In the genomic region with DNA sequence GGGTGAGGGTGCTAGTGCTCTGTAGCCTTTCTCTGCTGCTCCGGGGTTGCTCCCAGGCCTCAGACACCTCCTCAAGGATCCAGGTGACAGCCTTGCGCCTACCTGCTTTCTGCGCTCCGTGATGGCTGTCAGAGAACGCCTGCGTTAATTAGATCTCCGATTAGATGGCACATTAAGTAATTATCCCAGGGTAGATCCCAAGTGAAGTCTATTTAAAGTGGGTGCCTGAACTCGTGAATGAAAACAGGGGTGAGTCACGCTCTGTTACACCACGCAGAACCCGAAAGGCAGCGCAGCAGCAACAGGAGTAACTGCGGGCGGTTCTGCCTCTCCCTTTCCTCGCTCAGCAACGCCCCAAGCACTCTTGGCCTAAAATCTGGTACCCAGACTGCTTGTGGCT, we compare ENCODE assay signal across 27 mouse cellular contexts.
DNase-seq lines count a peak whose midpoint lies in the region; ATAC-seq lines count a peak whose summit lies in the region.
"Had no signal": no experiment of that assay in that cellular context is flagged by ENCODE, and none has a peak within 500 bp of the region (broad histone marks: within the 10 kb centered on the region; RNA-seq: fewer than 3 reads in every experiment).

No protein-coding gene starts in this region.

- no peak overlapping the region for H3K4me2 ChIP-seq in hindbrain, embryonic 11.5 days (replicated peaks; ENCODE audit: low read depth, low read length)
- H3K4me2 ChIP-seq: embryonic facial prominence, embryonic 12.5 days; heart, embryonic 13.5 days; stomach, embryonic 15.5 days had no signal

- H3K4me3 ChIP-seq in hindbrain, embryonic 10.5 days, result no peak overlapping the region
- H3K4me3 ChIP-seq in hindbrain, embryonic 11.5 days (ENCODE audit: low read depth, low read length), result no peak overlapping the region
- H3K4me3 ChIP-seq: embryonic facial prominence, embryonic 12.5 days; heart, embryonic 13.5 days; stomach, embryonic 15.5 days had no signal

- DNase-seq in hindbrain, embryonic 10.5 days (ENCODE audit: low spot score), result no peak
- no peak for DNase-seq in hindbrain, embryonic 11.5 days (ENCODE audit: low spot score)
- DNase-seq in right cerebral cortex, adult 18-20 months, result peak; percentile 57
- DNase-seq in right cerebral cortex, postnatal 14 days, result no peak
- peak; percentile 74 for DNase-seq in brain, adult 2 months (ENCODE audit: low read depth, low spot score)
- no peak for DNase-seq in embryo, embryonic 9.5 days (ENCODE audit: extremely low spot score)
- no peak for DNase-seq in urinary bladder, postnatal 14 days (ENCODE audit: low spot score)
- DNase-seq: adrenal gland, postnatal 36 days; cerebellum, adult 2 months; cerebellum, postnatal 25 days; gastrocnemius, postnatal 10 days; heart, postnatal 10 days; kidney, adult 2 months; kidney, postnatal 4 days; layer of hippocampus, postnatal 36 days; liver; lung, adult 2 months; lung, postnatal 10 days; midbrain, embryonic 14.5 days; thymus, postnatal 25 days had no signal

- 87% methylated on average over 16 of the region's 16 CpGs for WGBS in hindbrain, embryonic 10.5 days
- 88% methylated on average over 16 of the region's 16 CpGs for WGBS in hindbrain, embryonic 11.5 days

- no peaks in the 10 kb centered on the region for H3K27me3 ChIP-seq in hindbrain, embryonic 10.5 days (ENCODE audit: insufficient read depth, poor library complexity, severe bottlenecking)
- no peaks in the 10 kb centered on the region for H3K27me3 ChIP-seq in hindbrain, embryonic 11.5 days (ENCODE audit: control insufficient read depth, insufficient read depth, low read length)
- H3K27me3 ChIP-seq: embryonic facial prominence, embryonic 12.5 days; heart, embryonic 13.5 days; stomach, embryonic 15.5 days had no signal

- no peaks in the 10 kb centered on the region for H3K36me3 ChIP-seq in hindbrain, embryonic 10.5 days
- no peaks in the 10 kb centered on the region for H3K36me3 ChIP-seq in hindbrain, embryonic 11.5 days (ENCODE audit: control insufficient read depth, insufficient read depth, low read length)
- H3K36me3 ChIP-seq: embryonic facial prominence, embryonic 12.5 days; heart, embryonic 13.5 days; stomach, embryonic 15.5 days had no signal

- H3K9me3 ChIP-seq in hindbrain, embryonic 10.5 days, result no peaks in the 10 kb centered on the region
- no peaks in the 10 kb centered on the region for H3K9me3 ChIP-seq in hindbrain, embryonic 11.5 days (ENCODE audit: control insufficient read depth, low read length)
- H3K9me3 ChIP-seq: embryonic facial prominence, embryonic 12.5 days; heart, embryonic 13.5 days; stomach, embryonic 15.5 days had no signal

- no peak overlapping the region for H3K9ac ChIP-seq in hindbrain, embryonic 11.5 days (ENCODE audit: low read depth, low read length)
- H3K9ac ChIP-seq: embryonic facial prominence, embryonic 12.5 days; heart, embryonic 13.5 days; liver, embryonic 14.5 days; stomach, embryonic 15.5 days had no signal

- 0 out of 2 replicates have a peak overlapping the region, but pooled peaks have one; percentile 29 for H3K27ac ChIP-seq in hindbrain, embryonic 10.5 days
- H3K27ac ChIP-seq in hindbrain, embryonic 11.5 days (ENCODE audit: low read depth, low read length), result no peak overlapping the region
- H3K27ac ChIP-seq: embryonic facial prominence, embryonic 12.5 days; heart, embryonic 13.5 days; kidney, postnatal 0 days; liver, embryonic 14.5 days; macrophage; stomach, embryonic 15.5 days had no signal

- peaks cover 12% of the 10 kb centered on the region; the same call in 1 of the 2 replicates for H3K4me1 ChIP-seq in hindbrain, embryonic 10.5 days (replicated peaks)
- no peaks in the 10 kb centered on the region for H3K4me1 ChIP-seq in hindbrain, embryonic 11.5 days (replicated peaks; ENCODE audit: control insufficient read depth, insufficient read depth, low read length)

- ATAC-seq in hindbrain, embryonic 11.5 days (ENCODE audit: low FRiP score), result no peak
- ATAC-seq: hindbrain, embryonic 16.5 days had no signal

Comparison
In these comparisons a context has a peak if more than half of its experiments do, and no peak if none do; other contexts are left out.
1. DNase-seq: peak in right cerebral cortex, adult 18-20 months (single experiment) and brain, adult 2 months (single experiment); none in hindbrain, embryonic 10.5 days (single experiment), hindbrain, embryonic 11.5 days (single experiment), right cerebral cortex, postnatal 14 days (single experiment), embryo, embryonic 9.5 days (single experiment) and urinary bladder, postnatal 14 days (single experiment).